Mouse (Mus musculus) myocyte (in vitro differentiated cells): ENCODE data around the gene Hmgb2. TPM values are rescaled to one million over a fixed set of nuclear protein-coding genes. Genes with fewer than 3 reads are reported as not detected.

ENCODE experiments used
- H3K27me3 ChIP-seq: one replicate; pipeline ENCODE4 v1.6.1; 2011; ENCODE audit not compliant: control insufficient read depth, insufficient read depth, insufficient read length
- H3K36me3 ChIP-seq: one replicate; pipeline ENCODE4 v1.6.1; 2011; ENCODE audit not compliant: control insufficient read depth, insufficient read depth
- H3K4me2 ChIP-seq: one replicate; pipeline ENCODE4 v1.6.1; 2011; ENCODE audit warnings: low read depth, control low read depth
- H3K4me3 ChIP-seq: one replicate; pipeline ENCODE4 v1.5.1; 2011; ENCODE audit warnings: mild to moderate bottlenecking, control low read depth, moderate library complexity
- H3K79me2 ChIP-seq: one replicate; pipeline ENCODE4 v1.6.1; 2011; ENCODE audit not compliant: control insufficient read depth, insufficient read depth
- H3ac ChIP-seq: one replicate; pipeline ENCODE4 v1.6.1; 2011; ENCODE audit not compliant: control insufficient read depth, insufficient read length
- CEBPB ChIP-seq: IDR thresholded peaks from 2 replicates; pipeline ENCODE4 v1.6.1; 2011; ENCODE audit warnings: mild to moderate bottlenecking, moderate library complexity; ENCODE audit not compliant: poor library complexity, insufficient read depth, severe bottlenecking
- E2F4 ChIP-seq: IDR thresholded peaks from one replicate; pipeline ENCODE4 v1.6.1; 2011; ENCODE audit warnings: mild to moderate bottlenecking, control low read depth, moderate library complexity; ENCODE audit not compliant: insufficient read depth
- MAX ChIP-seq: IDR thresholded peaks from one replicate; pipeline ENCODE4 v1.6.1; 2011; ENCODE audit warnings: low read depth, mild to moderate bottlenecking, control low read depth
- MYOD1 ChIP-seq, 3 experiments: IDR thresholded peaks; one replicate each; pipeline ENCODE4 v1.6.1; 2011; ENCODE audit warnings: control low read depth in 2 of 3, low read depth in 2 of 3, mild to moderate bottlenecking in 2 of 3, moderate library complexity in 1 of 3; ENCODE audit not compliant: insufficient read length in 2 of 3, control insufficient read depth in 1 of 3
- MYOG ChIP-seq, 3 experiments: IDR thresholded peaks; one replicate each; pipeline ENCODE4 v1.6.1; 2011; ENCODE audit warnings: control low read depth in 2 of 3, low read depth in 2 of 3, mild to moderate bottlenecking in 2 of 3; ENCODE audit not compliant: insufficient read length in 2 of 3, control insufficient read depth in 1 of 3, insufficient read depth in 1 of 3
- POLR2A ChIP-seq: IDR thresholded peaks from one replicate; pipeline ENCODE4 v1.6.1; 2011; ENCODE audit warnings: low read depth, mild to moderate bottlenecking, control low read depth, moderate library complexity; ENCODE audit not compliant: insufficient read length
- POLR2AphosphoS2 ChIP-seq: IDR thresholded peaks from one replicate; pipeline ENCODE4 v1.6.1; 2011; ENCODE audit warnings: low read depth, control low read depth; ENCODE audit not compliant: insufficient read length
- REST ChIP-seq: IDR thresholded peaks from one replicate; pipeline ENCODE4 v1.6.1; 2011; ENCODE audit warnings: mild to moderate bottlenecking, control low read depth, moderate library complexity; ENCODE audit not compliant: insufficient read depth, insufficient read length
- SRF ChIP-seq: IDR thresholded peaks from one replicate; pipeline ENCODE4 v1.6.1; 2011; ENCODE audit warnings: low read depth; ENCODE audit not compliant: control insufficient read depth, insufficient read length
- TCF12 ChIP-seq: IDR thresholded peaks from one replicate; pipeline ENCODE4 v1.6.1; 2011; ENCODE audit warnings: mild to moderate bottlenecking, control low read depth; ENCODE audit not compliant: poor library complexity, insufficient read depth, severe bottlenecking
- TCF3 ChIP-seq: IDR thresholded peaks from one replicate; pipeline ENCODE4 v1.6.1; 2011; ENCODE audit warnings: low read depth, control low read depth; ENCODE audit not compliant: insufficient read length
- USF1 ChIP-seq: IDR thresholded peaks from one replicate; pipeline ENCODE4 v1.6.1; 2011; ENCODE audit warnings: low read depth, mild to moderate bottlenecking, control low read depth, moderate library complexity
- polyA plus RNA-seq: library from polyadenylated mRNA; unstranded; fragments of >200 nt; fragmentation: generic; extraction: Trizol; gene quantifications from one replicate; pipeline ENCODE4 v1.2.1, GENCODE M21; 2012; ENCODE audit warnings: missing spikeins

The Hmgb2 gene
- polyA plus RNA-seq, 1 experiment, result 24.9 TPM

DNA sequence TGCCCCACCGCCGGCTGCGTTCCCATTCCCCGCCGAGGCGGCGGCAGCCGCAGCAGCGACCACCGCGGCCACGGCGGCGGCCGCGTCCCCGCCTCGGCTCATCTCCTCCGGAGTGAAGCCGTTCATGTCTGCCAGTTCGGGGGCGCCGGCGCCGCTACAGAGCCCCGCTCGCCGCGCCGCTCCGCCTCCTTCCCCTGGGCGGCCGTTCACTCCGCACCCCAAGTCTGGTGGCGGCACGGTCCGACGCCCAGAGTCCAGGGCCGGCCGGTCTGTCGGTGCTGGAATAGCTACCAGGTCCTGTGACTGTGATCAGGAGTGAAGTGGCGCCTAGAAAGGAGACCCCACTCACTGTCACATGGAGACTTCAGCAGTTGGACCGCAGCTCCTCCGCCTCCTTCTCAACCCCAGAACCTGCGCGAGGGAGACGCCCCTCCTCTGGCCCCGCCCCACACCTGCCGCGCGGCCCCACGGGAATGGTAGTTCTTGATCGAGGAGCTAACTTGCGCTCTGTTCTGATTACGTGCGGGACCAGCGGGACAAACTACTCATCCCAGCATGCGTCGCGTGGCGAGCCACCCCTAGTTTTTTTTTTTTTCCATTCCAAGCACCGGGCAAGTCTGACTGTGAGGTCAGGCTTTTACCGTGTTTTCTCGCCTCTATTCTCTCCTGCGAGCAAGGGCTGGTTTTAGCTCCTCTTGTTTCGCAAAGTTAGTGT is 24.1 kb upstream of the Hmgb2 start, which contains the start of gene Sap30:
TSS of gene Sap30 (minus strand) at position 420 of the 715 bp plus-strand sequence.
- Histone ChIP-seq H3K36me3 (peaks cover 27% of the 10 kb centered on the region), H3K4me2 (peak within 1 kb of the TSS; percentile 65), H3ac (peak within 1 kb of the TSS; percentile 28), H3K27me3 (no peaks in the 10 kb centered on the region), H3K79me2 (peaks cover 21% of the 10 kb centered on the region), H3K4me3 (peak within 1 kb of the TSS; percentile 82)
- TF ChIP-seq USF1, result no peak
- no peak for TF ChIP-seq REST
- TF ChIP-seq POLR2A, result peak; percentile 72
- TF ChIP-seq TCF12, result no peak
- no peak for TF ChIP-seq MAX
- TF ChIP-seq SRF, result no peak
- peak; percentile 69 for TF ChIP-seq POLR2AphosphoS2
- peak in 1 of 3 experiments; percentile 35 for TF ChIP-seq MYOG (IDR thresholded peaks at IDR 0.05; ENCODE audit: control insufficient read depth in 1 of 3, insufficient read depth in 1 of 3, insufficient read length in 2 of 3, low read depth in 2 of 3)
- TF ChIP-seq MYOD1 (IDR thresholded peaks at IDR 0.05; ENCODE audit: control insufficient read depth in 1 of 3, insufficient read length in 2 of 3, low read depth in 2 of 3), result peak in 2 of 3 experiments; percentile 13 to 32
- no peak for TF ChIP-seq CEBPB
- no peak for TF ChIP-seq TCF3
- TF ChIP-seq E2F4, result no peak

GRCm38 (mm10) chr8:57488312-57488765 is 23.4 kb upstream of the Hmgb2 start:
- no peak for TF ChIP-seq TCF3
- peak; percentile 66 for TF ChIP-seq POLR2AphosphoS2
- TF ChIP-seq USF1, result no peak
- TF ChIP-seq POLR2A, result peak; percentile 53
- TF ChIP-seq MYOD1 (IDR thresholded peaks at IDR 0.05; ENCODE audit: control insufficient read depth in 1 of 3, insufficient read length in 2 of 3, low read depth in 2 of 3), result no peak
- no peak for TF ChIP-seq MYOG (IDR thresholded peaks at IDR 0.05; ENCODE audit: control insufficient read depth in 1 of 3, insufficient read depth in 1 of 3, insufficient read length in 2 of 3, low read depth in 2 of 3)
- TF ChIP-seq E2F4, result no peak
- no peaks in the 10 kb centered on the region for H3K27me3 ChIP-seq
- peaks cover 21% of the 10 kb centered on the region for H3K79me2 ChIP-seq

DNA sequence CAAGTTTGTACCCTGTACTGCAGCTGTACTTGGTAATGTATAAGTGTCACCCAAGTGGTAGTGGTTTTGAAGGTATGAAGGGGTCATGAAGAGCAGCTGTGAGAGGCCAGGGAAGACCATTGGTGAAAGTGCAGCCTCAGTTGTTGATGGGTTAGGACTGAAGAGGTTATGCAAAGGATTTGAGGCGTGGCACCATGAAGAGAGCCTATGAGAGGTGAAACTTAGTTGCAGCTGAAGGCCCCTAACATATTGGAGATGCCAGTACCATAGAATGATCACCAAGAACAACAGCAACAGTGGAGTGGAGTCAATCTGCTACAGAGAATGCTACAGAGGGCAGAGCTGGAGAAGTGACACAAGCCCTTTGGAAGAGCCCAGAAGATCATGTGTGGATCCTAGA is 22.3 kb upstream of the Hmgb2 start:
- H3K79me2 ChIP-seq, result peaks cover 21% of the 10 kb centered on the region
- H3K4me2 ChIP-seq, result peak overlapping the region; percentile 60
- no peaks in the 10 kb centered on the region for H3K27me3 ChIP-seq
- H3ac ChIP-seq, result no peak overlapping the region
- H3K36me3 ChIP-seq, result peaks cover 10% of the 10 kb centered on the region
- TF ChIP-seq CEBPB, result no peak
- no peak for TF ChIP-seq POLR2AphosphoS2
- no peak for TF ChIP-seq TCF12
- TF ChIP-seq REST, result no peak
- TF ChIP-seq E2F4, result no peak
- H3K4me3 ChIP-seq, result no peak overlapping the region

More at GRCm38 (mm10) chr8:57488312-57488765, 23.4 kb upstream of the Hmgb2 start:
- Histone ChIP-seq H3K4me3 (peak overlapping the region; percentile 82), H3K36me3 (peaks cover 20% of the 10 kb centered on the region), H3ac (peak overlapping the region; percentile 28), H3K4me2 (peak overlapping the region; percentile 65)

DNA sequence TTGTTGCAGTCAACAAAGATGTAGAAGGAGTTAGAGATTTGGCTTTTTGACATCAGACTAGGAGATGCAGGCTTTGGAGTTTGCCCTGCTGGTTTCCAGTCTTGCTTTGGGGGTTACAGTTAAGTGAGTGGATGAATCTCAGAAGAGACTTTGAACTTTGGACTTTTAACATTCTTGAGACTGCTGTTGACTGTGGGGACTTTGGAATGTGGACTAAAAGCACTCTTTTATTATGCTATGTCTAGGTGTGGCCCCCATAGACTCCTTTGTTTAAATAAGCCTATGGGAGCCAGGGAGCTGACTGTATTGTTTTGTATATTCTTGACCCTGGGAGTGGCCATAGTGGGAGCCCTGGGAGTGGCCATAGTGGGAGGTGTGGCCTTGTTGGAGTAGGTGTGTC is 21.8 kb upstream of the Hmgb2 start:
- Histone ChIP-seq H3K36me3 (peaks cover 5% of the 10 kb centered on the region), H3K4me3 (no peak overlapping the region), H3ac (no peak overlapping the region), H3K4me2 (no peak overlapping the region), H3K27me3 (no peaks in the 10 kb centered on the region), H3K79me2 (peaks cover 19% of the 10 kb centered on the region)
- no peak for TF ChIP-seq TCF12
- no peak for TF ChIP-seq E2F4
- TF ChIP-seq CEBPB, result no peak
- TF ChIP-seq REST, result no peak
- TF ChIP-seq MYOG (IDR thresholded peaks at IDR 0.05; ENCODE audit: control insufficient read depth in 1 of 3, insufficient read depth in 1 of 3, insufficient read length in 2 of 3, low read depth in 2 of 3), result no peak
- no peak for TF ChIP-seq MYOD1 (IDR thresholded peaks at IDR 0.05; ENCODE audit: control insufficient read depth in 1 of 3, insufficient read length in 2 of 3, low read depth in 2 of 3)
- TF ChIP-seq POLR2A, result no peak

DNA sequence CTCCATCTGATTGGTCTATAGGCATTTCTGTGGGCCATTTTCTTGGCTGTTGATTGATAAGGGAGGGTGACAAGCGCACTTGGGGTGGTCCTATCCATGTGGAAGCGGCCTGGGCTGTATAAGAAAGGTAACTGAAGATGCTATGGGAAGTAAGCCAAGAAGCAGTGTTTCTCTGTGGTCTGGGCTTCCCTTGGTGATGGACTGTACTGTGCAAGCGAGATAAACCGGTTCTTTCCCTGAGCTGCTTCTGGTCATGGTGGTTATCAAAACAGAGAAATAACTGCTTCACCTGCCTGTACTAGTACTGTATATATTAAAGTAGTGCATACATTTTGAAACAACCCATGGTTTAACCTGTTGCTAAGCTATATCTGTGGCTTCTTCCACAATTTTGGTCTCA is 19.8 kb upstream of the Hmgb2 start:
- Histone ChIP-seq H3ac (no peak overlapping the region), H3K27me3 (no peaks in the 10 kb centered on the region), H3K36me3 (no peaks in the 10 kb centered on the region), H3K79me2 (peaks cover under 1% of the 10 kb centered on the region), H3K4me3 (no peak overlapping the region), H3K4me2 (no peak overlapping the region)
- TF ChIP-seq SRF (no peak), TCF12 (no peak), MAX (no peak), POLR2AphosphoS2 (no peak), USF1 (no peak), CEBPB (no peak), REST (no peak), MYOD1 (IDR thresholded peaks at IDR 0.05; ENCODE audit: control insufficient read depth in 1 of 3, insufficient read length in 2 of 3, low read depth in 2 of 3) (no peak), POLR2A (no peak), MYOG (IDR thresholded peaks at IDR 0.05; ENCODE audit: control insufficient read depth in 1 of 3, insufficient read depth in 1 of 3, insufficient read length in 2 of 3, low read depth in 2 of 3) (no peak)
